Mouse (Mus musculus): ENCODE data around the gene Tmem106a.
"Not testable (repeated sequence)": the region's sequence is repeated elsewhere in the genome, so short reads cannot be mapped to it uniquely, and the experiment has no call there.

Gene Tmem106a

GRCm38 (mm10) chr11:101599156-101599555 lies 17.1 kb downstream of the Tmem106a start, which contains the start of gene Gm11634:
Gm11634 (minus strand) TSS chr11:101599256.
- no peak for DNase-seq (ENCODE audit: low read depth, low spot score)

GRCm38 (mm10) chr11:101602491-101602890 lies 20.4 kb downstream of the Tmem106a start:
- peak; percentile 87 for DNase-seq (ENCODE audit: low read depth, low spot score)

GRCm38 (mm10) chr11:101604116-101604515 lies 22.1 kb downstream of the Tmem106a start:
- no peak for DNase-seq (ENCODE audit: low read depth, low spot score)

- peak; percentile 85 for DNase-seq (ENCODE audit: low read depth, low spot score)
Observed at GRCm38 (mm10) chr11:101604531-101605453, 22.8 kb downstream of the Tmem106a start.

GRCm38 (mm10) chr11:101607134-101607533 lies 25.1 kb downstream of the Tmem106a start:
- not testable (repeated sequence) for DNase-seq (ENCODE audit: low read depth, low spot score)

GRCm38 (mm10) chr11:101610445-101610844 lies 28.4 kb downstream of the Tmem106a start:
- DNase-seq (ENCODE audit: low read depth, low spot score): no peak

- DNase-seq (ENCODE audit: low read depth, low spot score): no peak
Observed at GRCm38 (mm10) chr11:101613596-101613995, 31.6 kb downstream of the Tmem106a start.

GRCm38 (mm10) chr11:101614116-101614515 lies 32.1 kb downstream of the Tmem106a start:
- no peak for DNase-seq (ENCODE audit: low read depth, low spot score)

- no peak for DNase-seq (ENCODE audit: low read depth, low spot score)
Observed at GRCm38 (mm10) chr11:101615380-101615779, 33.3 kb downstream of the Tmem106a start.

GRCm38 (mm10) chr11:101616104-101616503 lies 34.1 kb downstream of the Tmem106a start:
- no peak for DNase-seq (ENCODE audit: low read depth, low spot score)

GRCm38 (mm10) chr11:101616948-101617767 lies 35.1 kb downstream of the Tmem106a start:
- no peak for DNase-seq (ENCODE audit: low read depth, low spot score)

GRCm38 (mm10) chr11:101617849-101618248 lies 35.8 kb downstream of the Tmem106a start:
- DNase-seq (ENCODE audit: low read depth, low spot score): peak; percentile 76

GRCm38 (mm10) chr11:101618596-101618995 lies 36.6 kb downstream of the Tmem106a start:
- DNase-seq (ENCODE audit: low read depth, low spot score): no peak

- DNase-seq (ENCODE audit: low read depth, low spot score): not testable (repeated sequence)
Observed at GRCm38 (mm10) chr11:101620022-101620655, 38.1 kb downstream of the Tmem106a start.

- no peak for DNase-seq (ENCODE audit: low read depth, low spot score)
Observed at GRCm38 (mm10) chr11:101626649-101626994, 44.6 kb downstream of the Tmem106a start.

GRCm38 (mm10) chr11:101626995-101627856 lies 45.2 kb downstream of the Tmem106a start, which contains the start of gene Rdm1:
Rdm1 (plus strand) TSS chr11:101627195.
- DNase-seq (ENCODE audit: low read depth, low spot score): peak; percentile 89

- peak; percentile 94 for DNase-seq (ENCODE audit: low read depth, low spot score)
Observed at GRCm38 (mm10) chr11:101627857-101628559, 46.0 kb downstream of the Tmem106a start.

- DNase-seq (ENCODE audit: low read depth, low spot score): not testable (repeated sequence)
Observed at GRCm38 (mm10) chr11:101628733-101629417, 46.8 kb downstream of the Tmem106a start.

GRCm38 (mm10) chr11:101635660-101636059 lies 53.6 kb downstream of the Tmem106a start:
- no peak for DNase-seq (ENCODE audit: low read depth, low spot score)
